Mouse (Mus musculus) small intestine, adult 2 months (tissue): Measurements from ENCODE around the gene Tpo.

ENCODE experiments used
- CTCF ChIP-seq: fragments of 200-500 bp; IDR thresholded peaks from 2 replicates; pipeline ENCODE4 v1.5.1; 2012; ENCODE audit warnings: low read depth, mild to moderate bottlenecking, control low read depth, inconsistent platforms, low read length, moderate library complexity, mixed read lengths; ENCODE audit not compliant: insufficient replicate concordance, insufficient read length; ENCODE audit errors: extremely low read depth
- POLR2A ChIP-seq: fragments of 200-500 bp; IDR thresholded peaks from 2 replicates; pipeline ENCODE4 v1.6.1; 2012; ENCODE audit warnings: low read depth, mild to moderate bottlenecking, control low read depth, inconsistent platforms, low read length, moderate library complexity

- peak; percentile 67; the same call in 1 of the 2 replicates for TF ChIP-seq CTCF
- TF ChIP-seq POLR2A, result no peak
Measured at GRCm38 (mm10) chr12:30040150-30040549, 92.3 kb downstream of the Tpo start.
